Mouse (Mus musculus) G1E-ER4 (cell line): ENCODE results near the gene Taf15. TPM values are rescaled to one million over a fixed set of nuclear protein-coding genes. Genes with fewer than 3 reads are reported as not detected.

Experiments
- GATA1 ChIP-seq: IDR thresholded peaks from one replicate; pipeline ENCODE4 v1.8.0; 2012; ENCODE audit warnings: low read length, inconsistent platforms
- polyA plus RNA-seq: library from polyadenylated mRNA; stranded (reverse); fragments of >175 nt; gene quantifications from 2 replicates; pipeline ENCODE4 v1.2.3, GENCODE M21; 2012

Gene Taf15
- polyA plus RNA-seq, 1 experiment: 73.0 TPM

DNA sequence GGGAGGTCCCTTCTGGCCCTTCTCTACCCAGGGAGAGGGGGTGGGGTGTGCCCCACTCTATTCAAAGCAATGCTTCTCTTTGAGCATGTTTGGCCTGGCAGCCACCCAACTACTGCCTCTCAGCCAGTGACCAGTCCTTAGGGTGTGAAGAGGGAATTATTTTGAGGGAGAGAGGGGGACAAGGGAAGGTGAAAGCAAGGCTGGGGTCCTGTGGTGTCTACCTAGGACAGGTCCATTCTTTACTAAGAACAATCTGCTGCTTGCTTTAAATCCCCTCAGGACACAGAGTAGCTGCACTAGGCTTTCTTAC is 24.0 kb upstream of the Taf15 start:
- no peak for TF ChIP-seq GATA1

DNA sequence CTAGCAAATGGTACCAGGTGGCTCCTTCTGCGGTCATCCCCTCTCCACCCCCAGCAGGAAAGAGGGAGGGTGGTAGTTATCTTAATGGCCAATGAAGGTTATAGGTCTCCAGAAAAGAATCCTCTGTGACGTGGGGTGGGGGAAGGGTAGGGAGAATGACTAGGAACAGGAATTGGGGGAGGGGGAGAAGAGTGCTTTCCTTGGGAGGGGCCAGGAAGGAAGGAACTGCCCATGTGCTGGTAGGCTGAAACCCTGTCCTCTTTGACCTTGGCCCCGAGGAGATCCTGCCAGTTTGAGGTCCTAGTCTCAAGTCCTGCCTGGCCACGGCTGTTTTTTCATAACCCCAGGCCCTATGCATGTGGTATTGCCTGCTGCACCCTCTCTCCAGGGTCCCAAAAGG is 23.6 kb upstream of the Taf15 start:
- TF ChIP-seq GATA1: no peak

DNA sequence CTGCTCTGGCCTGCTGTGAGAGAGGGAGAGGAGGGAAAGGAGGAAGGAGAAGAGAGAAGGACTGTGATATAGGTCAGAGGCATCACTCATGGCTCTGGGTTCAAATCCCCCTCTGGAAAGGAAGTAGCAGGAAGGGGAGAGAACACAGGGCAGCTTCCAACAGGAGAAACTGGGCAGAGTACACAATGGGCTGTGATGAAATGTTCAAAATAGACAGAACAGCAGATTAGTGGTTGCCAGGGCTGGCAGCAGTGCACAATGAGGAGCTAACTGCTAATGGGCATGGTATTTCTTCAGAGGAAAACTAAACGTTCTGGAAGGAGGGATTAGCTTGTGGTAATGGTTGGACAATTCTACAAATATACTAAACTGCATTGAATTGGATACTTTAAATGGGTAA is 22.3 kb upstream of the Taf15 start:
- no peak for TF ChIP-seq GATA1

DNA sequence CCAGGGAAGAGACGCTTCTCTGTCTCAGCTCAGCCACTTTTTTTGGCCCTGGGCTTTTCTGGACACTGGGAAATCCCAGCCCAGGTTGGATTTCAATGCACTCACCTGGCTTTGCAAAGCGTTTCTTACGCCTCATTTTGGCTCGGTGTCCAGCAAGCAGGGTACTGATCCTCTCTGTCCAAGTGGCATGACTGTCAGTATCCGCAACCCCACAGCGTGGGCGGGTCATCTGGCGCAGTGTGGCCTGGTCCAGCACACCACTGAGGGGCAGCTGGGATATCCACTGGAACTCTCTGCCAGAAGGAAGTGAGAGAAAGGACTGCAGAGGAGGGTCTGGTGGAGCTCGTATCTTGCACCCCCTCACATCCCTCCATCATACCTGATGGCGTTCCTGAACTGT is 21.6 kb upstream of the Taf15 start:
- TF ChIP-seq GATA1: no peak

DNA sequence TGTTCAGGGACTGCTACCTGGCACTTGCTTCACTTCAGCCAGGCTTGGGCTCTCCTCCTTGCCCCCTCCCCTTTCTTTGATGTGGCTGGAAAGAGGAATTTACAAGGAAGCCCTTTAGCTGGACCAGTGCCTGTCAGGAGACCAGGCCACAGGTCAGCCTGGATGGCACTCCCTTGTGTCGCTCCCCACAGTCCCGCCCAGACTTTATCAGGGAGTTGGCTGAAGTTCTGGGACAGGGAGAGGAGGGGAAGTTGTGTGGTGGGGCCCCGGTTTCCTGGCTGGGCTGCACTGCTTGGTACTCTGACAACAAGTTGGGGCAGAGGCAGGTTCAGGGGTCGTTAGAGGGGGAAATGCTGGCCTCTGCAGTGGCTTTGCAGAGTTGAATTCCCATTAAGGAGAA is 18.3 kb upstream of the Taf15 start:
- no peak for TF ChIP-seq GATA1

DNA sequence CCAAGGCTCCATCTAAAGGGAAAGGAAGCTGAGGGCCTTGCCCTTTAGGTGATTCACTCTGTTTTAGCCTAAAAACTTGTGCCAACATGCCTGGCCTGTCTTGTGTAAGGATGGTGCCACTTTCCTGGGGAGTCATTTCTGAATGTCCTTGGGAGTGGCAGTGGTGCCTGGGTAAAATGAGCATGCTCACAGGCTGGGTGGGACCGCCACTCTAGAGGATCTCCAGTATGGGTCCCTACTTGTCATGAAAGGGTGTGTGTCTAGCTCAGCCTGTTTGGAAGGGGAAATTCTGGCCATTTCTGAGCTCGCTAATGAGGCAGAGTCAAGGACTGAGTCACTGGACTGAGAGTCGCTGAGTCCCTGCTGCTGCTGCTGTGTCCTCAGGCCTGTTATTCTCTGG is 17.3 kb upstream of the Taf15 start:
- no peak for TF ChIP-seq GATA1

DNA sequence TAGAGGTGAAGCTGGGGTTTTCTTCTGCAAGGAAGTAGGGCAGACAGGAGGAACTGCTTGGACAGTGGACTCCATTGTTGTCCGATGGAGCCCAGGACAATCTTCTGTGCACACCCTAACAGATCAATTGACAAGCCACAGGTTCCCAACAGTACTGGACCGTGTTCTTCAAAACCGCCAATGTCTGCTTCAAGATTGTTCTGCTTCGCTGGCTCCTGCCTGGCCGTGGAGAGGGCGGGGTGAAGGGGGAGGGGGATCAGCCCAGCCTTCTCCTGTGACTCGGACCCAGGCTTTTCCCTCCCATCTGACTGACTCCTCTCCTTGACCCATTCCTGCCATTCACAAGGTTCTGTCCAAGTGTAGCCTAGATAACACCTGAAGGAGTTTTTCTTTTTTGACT is 15.6 kb upstream of the Taf15 start:
- TF ChIP-seq GATA1: no peak

DNA sequence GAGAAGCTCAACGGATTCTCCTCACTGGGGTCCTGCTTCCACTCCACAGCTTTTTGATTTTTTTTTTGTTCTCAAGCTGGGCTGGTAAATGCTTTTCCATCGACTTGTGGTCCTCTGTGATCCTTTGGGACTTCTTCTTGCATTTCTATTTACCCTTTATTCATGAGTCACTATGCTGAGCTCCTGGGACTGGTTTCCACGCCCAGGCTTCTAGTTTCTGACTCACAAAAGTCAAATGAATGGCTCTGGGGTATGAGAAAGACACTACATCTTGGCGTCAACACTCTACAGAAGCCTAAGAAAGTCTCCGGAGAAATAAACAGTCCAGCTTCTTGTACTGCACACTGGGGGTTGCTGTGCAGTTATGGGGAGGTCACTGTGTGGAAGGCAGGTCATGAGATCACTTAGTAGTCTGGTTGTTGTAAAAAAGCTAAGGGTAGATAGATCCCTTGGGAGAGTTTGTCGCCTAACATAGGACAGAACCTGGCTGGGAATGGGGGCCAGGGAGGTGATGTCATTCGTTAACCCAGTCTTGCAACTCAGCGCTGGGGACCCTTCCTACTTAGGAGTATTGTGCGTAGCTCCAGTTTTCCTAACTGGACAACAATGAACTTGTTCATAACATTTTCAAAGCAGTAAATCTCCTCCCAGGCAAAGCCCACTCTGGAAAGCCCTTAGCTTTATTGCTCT is 14.8 kb upstream of the Taf15 start:
- TF ChIP-seq GATA1: no peak

DNA sequence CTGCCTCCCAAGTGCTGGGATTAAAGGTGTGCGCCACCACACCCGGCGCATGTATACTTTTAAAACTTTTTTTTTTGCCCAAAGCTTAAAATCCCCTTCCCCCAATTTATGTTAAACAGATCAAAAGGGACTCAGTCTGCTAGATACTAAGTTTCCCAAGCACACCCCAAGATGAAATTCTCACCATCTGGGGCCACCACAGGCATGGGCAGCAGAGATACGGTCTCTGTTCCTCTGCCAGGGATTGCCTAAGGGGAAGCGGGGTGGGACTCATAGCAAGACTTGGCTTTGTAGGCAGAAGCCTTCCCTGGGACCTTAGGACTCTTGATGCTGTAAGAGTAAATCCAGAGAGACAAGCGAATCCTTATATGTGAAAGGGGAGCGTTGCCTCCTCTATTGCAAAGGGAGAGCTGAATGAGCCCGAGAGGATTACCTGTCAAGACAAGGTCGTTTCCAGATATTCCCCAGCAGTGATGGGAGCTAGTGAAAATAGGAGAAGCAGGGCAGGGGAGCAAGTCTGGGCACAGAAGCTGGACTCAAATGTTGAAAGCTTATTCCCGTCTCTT is 11.3 kb upstream of the Taf15 start:
- TF ChIP-seq GATA1: no peak

DNA sequence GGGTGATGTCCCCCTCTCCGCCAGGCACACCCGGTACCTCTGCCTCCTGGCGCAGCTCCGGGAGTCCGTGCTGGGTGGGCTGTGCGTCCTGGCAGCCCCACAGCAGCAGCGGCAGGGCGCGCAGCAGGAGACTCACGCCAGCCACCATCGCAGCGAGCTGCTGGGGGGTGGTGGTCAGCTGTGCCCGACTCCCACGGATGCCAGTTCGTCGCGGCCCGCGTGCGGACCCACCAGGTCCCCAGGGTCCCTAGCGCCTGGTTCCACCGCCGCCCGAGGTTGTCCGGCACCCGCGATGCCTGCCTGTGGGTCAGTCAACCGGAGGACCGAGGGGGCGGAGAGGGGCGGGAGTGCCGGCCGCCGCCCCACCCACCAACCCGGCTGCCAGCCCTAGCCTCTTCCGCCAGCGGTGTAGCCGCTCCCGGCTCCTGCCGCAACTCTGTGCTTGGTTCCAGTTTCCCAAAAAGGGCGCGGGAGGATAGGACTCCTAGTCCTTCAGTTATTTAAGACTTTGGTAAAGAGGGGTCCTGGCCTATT is 10.1 kb upstream of the Taf15 start, which contains the start of gene Mmp28:
TSS of gene Mmp28 (minus strand) at position 361 of the 534 bp plus-strand sequence.
- TF ChIP-seq GATA1: no peak

DNA sequence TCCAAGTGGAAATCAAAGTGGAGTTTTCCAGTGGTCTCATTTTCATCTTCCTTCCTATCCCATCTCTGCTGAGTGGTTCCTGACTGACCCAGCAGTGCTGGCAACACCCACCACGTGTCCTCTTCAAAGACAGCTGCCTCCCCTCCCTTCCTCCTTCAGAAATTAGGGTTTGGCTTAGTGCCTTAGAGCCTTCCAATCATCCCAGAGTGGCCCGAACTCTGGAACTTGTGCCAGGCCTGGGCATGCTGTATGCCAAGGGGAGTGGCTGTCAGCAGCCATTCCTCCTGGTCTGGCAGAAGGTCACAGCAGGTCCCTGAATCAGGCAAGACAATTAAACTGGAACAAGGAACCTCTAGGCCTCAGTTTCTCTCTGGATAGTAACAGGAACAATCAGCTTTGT is 6.9 kb upstream of the Taf15 start:
- no peak for TF ChIP-seq GATA1

DNA sequence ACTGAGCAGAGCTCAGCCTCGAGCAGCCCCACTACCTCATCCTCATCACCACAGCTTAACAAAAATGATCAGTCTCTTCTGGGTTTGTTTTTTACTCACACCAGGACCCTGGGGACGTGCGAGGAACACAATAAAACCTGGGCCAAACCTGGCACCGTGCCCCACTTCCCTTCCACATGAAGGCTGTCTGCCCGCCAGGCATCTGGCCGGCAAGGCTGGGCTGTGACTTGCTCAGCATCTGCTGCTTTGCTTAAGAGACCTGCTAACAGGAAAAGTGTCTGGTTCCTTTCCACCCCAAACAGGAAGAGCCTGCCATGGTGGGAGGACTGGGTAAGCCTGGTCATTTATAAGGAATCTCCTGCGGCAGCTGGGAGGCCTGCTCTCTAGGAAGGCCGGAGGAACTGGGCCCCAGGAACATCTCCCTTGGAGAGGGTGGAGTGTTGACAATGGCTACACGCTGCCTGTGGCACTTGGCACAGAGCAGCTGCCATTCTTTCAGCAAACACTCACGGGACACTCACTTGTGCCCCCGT is 5.7 kb upstream of the Taf15 start:
- TF ChIP-seq GATA1: no peak

DNA sequence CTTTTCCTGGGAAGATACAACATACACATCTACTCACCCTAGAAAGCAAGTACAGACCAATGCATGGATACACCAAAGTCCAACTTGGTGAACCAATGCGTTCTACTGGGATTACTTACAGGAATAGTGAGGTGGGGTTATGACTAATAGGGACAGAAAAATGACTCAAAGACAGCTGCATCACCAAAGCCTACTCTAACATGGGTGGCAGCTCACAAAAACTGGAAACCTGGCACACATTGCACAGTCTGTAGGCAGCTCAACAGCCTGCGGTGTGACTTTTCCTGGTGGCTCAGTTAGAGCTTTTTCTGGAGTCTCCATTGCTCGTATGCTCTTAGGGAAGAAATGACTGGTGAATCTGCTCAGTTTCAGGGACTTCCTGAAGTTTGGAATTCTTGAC is 4.1 kb upstream of the Taf15 start:
- no peak for TF ChIP-seq GATA1

DNA sequence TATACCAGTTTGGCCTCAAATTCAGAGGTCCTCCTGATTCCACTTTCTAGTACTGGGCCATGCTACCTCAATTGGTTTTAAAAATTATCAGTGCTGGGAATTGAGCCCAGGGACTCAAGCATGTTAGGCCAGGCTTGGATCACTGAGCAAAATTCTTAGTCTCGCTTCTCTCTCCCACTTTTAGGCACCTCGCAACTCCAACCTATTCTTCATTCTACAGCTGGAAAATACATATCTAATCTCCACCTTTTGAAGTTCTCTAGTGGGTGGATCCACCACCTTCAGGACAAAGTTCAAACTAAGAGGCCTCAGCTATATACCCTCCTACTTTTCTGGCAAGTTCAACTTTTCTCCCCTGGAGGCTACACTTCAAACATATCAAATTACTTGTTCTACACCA is 1.1 kb upstream of the Taf15 start:
- TF ChIP-seq GATA1: no peak

DNA sequence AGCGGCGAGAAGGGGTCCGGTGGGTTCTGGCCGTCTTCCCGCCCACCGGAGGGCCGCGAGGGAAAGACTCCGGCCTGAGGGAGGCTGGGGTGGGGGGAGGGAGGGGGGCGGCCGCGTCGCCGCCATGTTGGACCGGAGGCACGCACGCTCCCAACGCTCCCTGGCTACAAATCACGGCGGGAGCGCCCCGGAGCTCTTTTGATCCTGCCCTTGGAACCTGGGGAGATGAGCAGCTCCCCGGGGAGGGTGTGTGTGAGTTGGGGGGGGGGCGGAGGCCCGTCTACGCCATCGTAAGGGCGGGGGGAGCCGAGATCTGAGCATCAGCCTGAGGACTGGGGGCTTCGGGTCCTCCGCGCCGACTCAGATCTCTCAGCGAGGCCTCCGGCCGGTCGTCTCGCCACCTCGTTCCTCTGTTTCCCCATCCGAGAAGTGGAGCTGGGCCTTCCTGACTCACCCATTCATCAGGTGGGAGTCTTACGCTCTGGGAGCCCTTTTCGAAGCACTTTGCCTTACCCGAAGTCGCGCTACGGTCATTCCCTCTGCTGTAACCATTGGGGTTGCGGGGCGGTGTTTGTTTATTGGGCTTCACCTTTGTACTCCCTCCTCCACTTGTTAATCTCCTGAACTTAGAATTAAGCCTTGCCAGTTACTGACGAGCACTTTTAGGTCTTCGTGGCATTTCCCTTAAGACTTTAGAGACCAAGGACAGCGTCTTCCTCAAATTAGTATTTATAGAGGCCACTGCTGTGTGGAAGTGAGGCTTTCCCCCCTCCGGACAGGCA is 540 bp downstream of the Taf15 start:
- no peak for TF ChIP-seq GATA1

DNA sequence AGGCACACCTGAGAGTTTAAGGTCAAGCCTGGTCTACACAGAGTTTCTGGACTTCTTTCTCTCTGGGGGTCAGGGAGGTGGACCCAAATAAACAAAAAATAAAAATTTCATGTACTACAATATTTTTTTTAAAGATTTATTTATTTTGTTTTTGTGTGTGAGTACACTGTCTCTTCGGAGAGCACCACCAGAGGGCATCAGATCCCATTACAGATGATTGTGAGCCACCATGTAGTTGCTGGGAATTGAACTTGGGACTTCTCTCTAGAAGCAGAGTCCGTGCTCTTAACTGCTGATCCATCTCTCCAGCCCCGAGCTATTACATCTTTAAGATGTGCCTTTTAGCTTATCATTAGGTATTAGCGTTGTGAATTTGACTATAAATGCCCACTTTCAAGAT is 18.6 kb downstream of the Taf15 start:
- TF ChIP-seq GATA1: no peak
